Mouse (Mus musculus) hindbrain, embryonic 16.5 days (tissue): ENCODE data around the gene Ptgds. TPM values are rescaled to one million over a fixed set of nuclear protein-coding genes. Genes with fewer than 3 reads are reported as not detected.
A peak's percentile ranks its signal among the peaks of the same experiment; 100 is the strongest.

Experiments used
- ATAC-seq: fragments of 200-750 bp; cut with Nextera tagmentation; 2 replicates; pipeline ENCODE4 v1.8.0; 2017; ENCODE audit warnings: moderate TSS enrichment, moderate library complexity
- H3K27ac ChIP-seq: fragments of 300-500 bp; sonication (generic); 2 replicates; pipeline ENCODE4 v1.5.1; 2014; ENCODE audit warnings: low read depth, mild to moderate bottlenecking, control low read depth, low read length, moderate library complexity
- H3K27me3 ChIP-seq: fragments of 300-500 bp; sonication (generic); replicated peaks from 2 replicates; pipeline ENCODE4 v1.6.1; 2014; ENCODE audit warnings: low read length; ENCODE audit not compliant: control insufficient read depth, insufficient read depth
- H3K36me3 ChIP-seq: fragments of 300-500 bp; sonication (generic); 2 replicates; pipeline ENCODE4 v1.6.1; 2014; ENCODE audit warnings: mild to moderate bottlenecking, low read length, moderate library complexity, mixed read lengths; ENCODE audit not compliant: control insufficient read depth, insufficient read depth
- H3K4me1 ChIP-seq: fragments of 300-500 bp; sonication (generic); 2 replicates; pipeline ENCODE4 v1.6.1; 2014; ENCODE audit warnings: low read depth, low read length; ENCODE audit not compliant: control insufficient read depth, insufficient read depth
- H3K4me2 ChIP-seq: fragments of 300-500 bp; sonication (generic); 2 replicates; pipeline ENCODE4 v1.6.1; 2014; ENCODE audit warnings: mild to moderate bottlenecking, low read length, control low read depth, moderate library complexity
- H3K4me3 ChIP-seq: fragments of 300-500 bp; sonication (generic); 2 replicates; pipeline ENCODE4 v1.5.1; 2014; ENCODE audit warnings: mild to moderate bottlenecking, low read length, control low read depth, moderate library complexity
- H3K9ac ChIP-seq: fragments of 300-500 bp; sonication (generic); 2 replicates; pipeline ENCODE4 v1.6.1; 2014; ENCODE audit warnings: low read depth, mild to moderate bottlenecking, control low read depth, low read length, moderate library complexity
- H3K9me3 ChIP-seq: fragments of 300-500 bp; sonication (generic); 2 replicates; pipeline ENCODE4 v1.6.1; 2014; ENCODE audit warnings: mild to moderate bottlenecking, low read length, moderate library complexity; ENCODE audit not compliant: control insufficient read depth
- WGBS: fragments of 180-500 bp; shearing (Covaris S2); extraction: QIAGEN DNeasy Blood & Tissue Kit; methylation state at CpG from one replicate; pipeline ENCODE4 v1.1.7; 2014; 5-methylcytosine and 5-hydroxymethylcytosine counted together
- polyA plus RNA-seq: library from polyadenylated mRNA; unstranded; fragments of >200 nt; fragmentation: Nextera tagmentation; extraction: Ambion mirVana; gene quantifications from 2 replicates; pipeline ENCODE4 v1.2.1, GENCODE M21; 2015

The Ptgds gene
- polyA plus RNA-seq, 1 experiment from 2014 or later: 1,173 TPM

DNA sequence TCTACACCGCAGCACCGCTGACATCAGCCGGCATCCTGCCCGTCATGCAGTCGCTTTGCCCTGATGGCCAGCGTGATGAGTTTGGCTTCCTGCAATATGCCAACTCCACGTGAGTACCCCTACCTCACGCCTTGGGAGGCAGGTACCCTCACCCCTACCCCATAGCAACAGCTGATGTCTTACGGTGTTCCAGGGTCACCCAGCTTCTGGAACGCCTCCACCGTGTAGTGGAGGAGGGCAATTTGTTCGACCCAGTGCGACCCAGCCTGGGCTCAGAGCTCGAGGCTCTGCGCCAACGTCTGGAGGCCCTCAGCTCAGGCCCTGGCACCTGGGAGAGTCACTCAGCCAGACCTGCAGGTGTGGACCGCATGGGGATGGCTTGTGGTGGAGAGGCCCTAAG lies 36.7 kb downstream of the Ptgds start:
- Histone ChIP-seq H3K9me3 (no peaks in the 10 kb centered on the region), H3K4me3 (no peak overlapping the region), H3K9ac (no peak overlapping the region), H3K4me2 (no peak overlapping the region), H3K27me3 (no peaks in the 10 kb centered on the region), H3K4me1 (peaks cover 25% of the 10 kb centered on the region), H3K36me3 (peaks cover 28% of the 10 kb centered on the region), H3K27ac (no peak overlapping the region)
- WGBS: 94% methylated on average over 17 of the region's 17 CpGs
- no peak for ATAC-seq

DNA sequence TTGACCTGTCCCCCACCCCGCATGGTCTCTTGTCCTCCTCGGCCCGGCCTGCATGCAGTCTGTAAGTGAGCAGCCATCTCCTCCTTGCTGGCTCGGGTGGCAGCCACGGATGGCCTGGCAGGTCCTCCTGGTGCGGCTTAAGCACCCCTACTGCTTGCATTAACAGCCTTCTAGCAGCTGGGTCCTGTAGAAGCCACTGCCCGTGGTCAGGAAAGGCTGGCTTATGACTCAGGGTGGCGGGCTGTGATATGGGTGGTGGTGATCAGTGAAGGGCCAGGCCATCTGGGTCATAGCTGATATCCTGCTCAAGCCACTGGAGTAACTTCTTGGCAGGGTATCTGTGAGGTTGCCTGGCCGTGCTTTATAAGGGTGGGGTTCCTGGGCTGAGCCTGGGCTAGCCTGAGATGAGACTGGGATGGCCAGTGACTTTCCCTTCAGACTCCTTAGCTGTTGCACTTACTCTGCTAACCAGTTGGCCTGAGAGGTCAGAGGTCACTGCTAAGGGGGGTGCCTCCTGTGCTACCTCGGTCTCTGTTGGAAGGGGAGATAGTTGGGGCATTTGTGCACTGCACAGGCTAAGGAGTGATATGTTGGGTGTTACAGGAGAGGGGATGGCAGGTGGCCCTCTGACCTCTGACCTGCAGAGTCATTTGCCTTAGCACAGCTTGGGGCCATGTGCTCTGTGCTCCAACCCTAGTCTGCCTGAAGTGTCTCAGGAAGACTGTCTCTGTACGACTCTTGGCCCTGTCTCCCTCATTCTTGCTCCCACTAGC lies 37.3 kb downstream of the Ptgds start:
- Histone ChIP-seq H3K4me1 (peaks cover 25% of the 10 kb centered on the region), H3K27me3 (no peaks in the 10 kb centered on the region), H3K9me3 (no peaks in the 10 kb centered on the region), H3K9ac (no peak overlapping the region), H3K27ac (no peak overlapping the region), H3K4me2 (no peak overlapping the region), H3K4me3 (no peak overlapping the region), H3K36me3 (peaks cover 26% of the 10 kb centered on the region)
- no peak for ATAC-seq
- 81% methylated on average over 11 of the region's 11 CpGs for WGBS

DNA sequence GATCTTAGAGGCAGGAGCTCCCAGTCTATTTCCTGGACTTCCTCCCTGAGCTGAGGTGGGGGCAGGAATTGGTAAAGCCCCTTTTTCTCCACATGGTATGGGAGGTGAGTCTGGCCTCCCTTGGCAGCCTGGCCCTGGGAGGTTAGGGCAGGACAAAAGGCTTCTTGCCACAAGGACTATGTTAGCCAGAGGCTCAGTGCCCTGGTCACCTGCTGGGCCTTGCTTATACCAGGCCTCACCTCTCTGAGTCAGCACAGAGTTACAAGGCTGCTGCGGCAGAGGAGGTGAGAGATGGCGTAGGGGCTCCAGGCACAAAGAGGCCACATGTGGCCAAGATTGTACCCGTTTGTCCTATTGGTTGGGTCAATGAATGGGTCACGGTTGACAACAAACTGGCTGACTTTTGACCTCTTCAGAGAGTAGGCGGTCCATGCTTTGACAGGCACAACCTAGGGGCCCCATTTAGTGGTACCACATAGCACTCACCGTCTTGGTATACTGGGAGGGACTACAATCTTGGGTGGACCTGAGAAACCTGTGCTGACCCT lies 38.5 kb downstream of the Ptgds start:
- peak overlapping the region; percentile 70 for H3K4me2 ChIP-seq
- H3K27me3 ChIP-seq: no peaks in the 10 kb centered on the region
- no peaks in the 10 kb centered on the region for H3K9me3 ChIP-seq
- peak overlapping the region; percentile 51; the same call in 1 of the 2 replicates for H3K9ac ChIP-seq
- no peak for ATAC-seq
- no peak overlapping the region for H3K27ac ChIP-seq
- peaks cover 19% of the 10 kb centered on the region for H3K36me3 ChIP-seq
- H3K4me3 ChIP-seq: no peak overlapping the region
- WGBS: 34% methylated on average over 6 of the region's 6 CpGs
- peaks cover 25% of the 10 kb centered on the region for H3K4me1 ChIP-seq

DNA sequence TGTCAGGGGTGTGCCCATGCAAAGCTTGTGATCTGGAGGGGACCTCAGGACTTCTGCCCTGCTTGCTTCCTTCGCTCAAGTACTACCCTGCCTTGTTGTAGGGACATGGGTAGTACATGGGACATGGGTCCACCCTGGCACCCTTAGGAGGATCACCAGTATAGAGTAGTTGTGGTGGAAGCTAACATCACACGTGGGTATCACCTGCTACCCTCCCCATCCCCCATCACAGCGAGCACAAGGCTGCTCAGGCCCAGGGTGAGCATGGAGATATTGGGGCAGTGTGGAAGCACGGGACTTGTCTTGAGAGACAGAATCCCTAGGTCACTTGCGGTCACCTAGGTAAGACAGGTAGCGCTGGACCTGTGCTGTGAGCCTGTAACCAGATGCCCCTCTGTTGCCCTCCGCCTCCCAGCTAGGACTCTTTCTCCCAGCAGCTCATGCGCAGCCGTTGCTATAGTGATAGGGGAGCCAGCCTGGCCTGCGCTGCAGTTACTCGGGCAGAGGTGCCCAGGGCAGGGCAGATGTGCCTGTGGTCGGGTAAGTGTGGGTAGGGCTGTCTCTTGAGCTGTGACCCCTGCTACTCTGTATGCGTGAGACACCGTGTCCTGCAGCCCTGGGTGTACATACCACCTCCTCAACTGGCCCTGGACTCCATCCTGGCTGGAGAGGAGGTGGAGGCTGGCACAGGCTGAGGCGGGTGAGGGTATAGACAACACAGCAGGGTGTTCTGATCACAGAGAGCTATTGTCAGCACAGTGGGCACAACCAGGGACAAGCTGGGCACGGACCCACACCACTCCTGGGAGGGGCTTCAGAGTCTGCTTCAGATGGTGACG lies 39.2 kb downstream of the Ptgds start:
- H3K9ac ChIP-seq: no peak overlapping the region; the same call in 1 of the 2 replicates
- H3K4me3 ChIP-seq: no peak overlapping the region
- peak; percentile 5; the same call in 1 of the 2 replicates for ATAC-seq
- H3K36me3 ChIP-seq: peaks cover 16% of the 10 kb centered on the region
- H3K9me3 ChIP-seq: no peaks in the 10 kb centered on the region
- peaks cover 4% of the 10 kb centered on the region for H3K27me3 ChIP-seq
- H3K4me2 ChIP-seq: peak overlapping the region; percentile 70
- WGBS: 45% methylated on average over 17 of the region's 17 CpGs
- H3K27ac ChIP-seq: no peak overlapping the region
- peaks cover 25% of the 10 kb centered on the region for H3K4me1 ChIP-seq

DNA sequence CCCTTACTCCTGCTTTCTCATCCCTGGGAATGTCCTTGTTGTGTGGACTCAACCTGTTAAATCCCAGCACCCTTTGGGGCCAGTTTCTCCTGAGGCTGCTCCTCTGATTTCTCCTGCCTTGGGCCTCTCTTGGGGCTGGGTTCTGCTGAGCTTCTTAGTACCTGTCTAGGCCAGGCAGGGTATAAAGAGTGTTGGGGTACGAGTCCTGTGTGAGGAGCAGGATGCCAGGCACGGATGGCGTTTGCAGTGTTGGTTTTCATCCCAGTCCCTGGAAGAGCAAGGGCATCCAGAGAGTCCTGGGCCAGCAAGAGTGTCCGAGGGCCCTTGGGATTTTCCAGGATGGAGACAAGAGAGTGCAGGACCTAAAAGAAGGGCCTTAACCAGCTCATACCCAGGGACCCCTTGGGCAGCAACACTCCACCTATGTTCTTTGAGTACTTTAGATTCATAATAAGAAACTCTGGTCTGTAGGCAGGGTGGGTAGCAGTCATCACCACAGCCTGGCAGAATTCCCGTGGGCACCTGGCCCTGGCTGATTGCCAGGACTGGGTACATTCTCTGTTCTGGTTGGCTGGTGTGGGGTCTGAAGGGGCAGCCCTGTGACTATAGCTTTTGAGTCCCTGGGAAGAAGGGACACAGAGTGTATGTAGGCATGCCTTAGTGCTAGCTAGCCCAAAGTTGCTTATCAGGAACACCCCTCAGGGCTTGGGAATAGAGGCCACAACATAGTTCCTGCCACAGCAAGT lies 40.2 kb downstream of the Ptgds start:
- peaks cover 25% of the 10 kb centered on the region for H3K4me1 ChIP-seq
- no peaks in the 10 kb centered on the region for H3K9me3 ChIP-seq
- H3K27me3 ChIP-seq: peaks cover 4% of the 10 kb centered on the region
- peak overlapping the region; percentile 83 for H3K4me3 ChIP-seq
- peak overlapping the region; percentile 70 for H3K4me2 ChIP-seq
- peaks cover 9% of the 10 kb centered on the region for H3K36me3 ChIP-seq
- H3K9ac ChIP-seq: peak overlapping the region; percentile 96
- 47% methylated on average over 5 of the region's 5 CpGs for WGBS
- no peak for ATAC-seq
- no peak overlapping the region for H3K27ac ChIP-seq

DNA sequence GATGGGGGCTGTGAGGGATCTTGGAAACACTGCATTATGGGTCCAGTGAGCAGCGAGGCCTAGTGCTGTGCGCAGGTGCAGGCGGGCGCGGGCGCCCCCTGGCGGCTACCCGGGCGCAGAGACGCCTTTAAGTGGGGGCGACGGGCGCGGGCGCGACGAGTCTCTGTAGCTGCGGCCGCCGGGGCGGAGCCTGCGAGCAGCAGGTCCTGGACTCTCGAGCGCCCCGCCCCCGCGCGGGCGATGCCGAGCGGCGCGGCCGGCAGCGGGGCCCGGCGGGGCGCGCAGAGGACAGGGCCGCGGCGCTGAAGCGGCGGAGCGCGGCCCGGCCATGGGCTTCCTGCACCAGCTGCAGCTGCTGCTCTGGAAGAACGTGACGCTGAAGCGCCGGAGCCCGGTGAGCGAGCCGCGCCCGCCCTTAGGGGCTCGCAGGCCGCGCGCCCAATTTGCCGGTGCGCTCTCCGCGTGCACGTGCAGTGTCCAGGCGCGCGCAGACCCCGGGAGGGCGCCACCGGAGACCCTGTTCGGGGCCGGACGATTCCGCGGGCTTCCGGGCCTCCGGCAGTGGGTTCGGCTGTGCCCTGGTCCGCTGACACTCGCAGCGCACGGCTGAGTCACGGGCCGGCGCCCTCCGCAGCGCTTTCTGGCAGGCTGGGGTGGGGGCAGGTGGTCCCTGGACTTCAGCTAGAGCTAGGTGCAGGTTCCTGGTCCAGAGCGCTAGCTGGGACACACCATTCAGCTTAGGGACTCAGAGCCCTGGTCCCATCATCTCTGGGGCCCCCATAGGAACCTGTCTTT lies 41.2 kb downstream of the Ptgds start, which contains the start of gene Abca2:
TSS of gene Abca2 (plus strand) at position 262 of the 795 bp plus-strand sequence.
- Histone ChIP-seq H3K9ac (peak within 1 kb of the TSS; percentile 96), H3K27ac (peak within 1 kb of the TSS; percentile 91), H3K36me3 (peaks cover under 1% of the 10 kb centered on the region; the same call in 1 of the 2 replicates), H3K9me3 (no peaks in the 10 kb centered on the region), H3K27me3 (peaks cover 4% of the 10 kb centered on the region), H3K4me3 (peak within 1 kb of the TSS; percentile 83), H3K4me1 (peaks cover 25% of the 10 kb centered on the region), H3K4me2 (peak within 1 kb of the TSS; percentile 70)
- WGBS: under 1% methylated on average over 63 of the region's 89 CpGs
- ATAC-seq: peak; percentile 85

DNA sequence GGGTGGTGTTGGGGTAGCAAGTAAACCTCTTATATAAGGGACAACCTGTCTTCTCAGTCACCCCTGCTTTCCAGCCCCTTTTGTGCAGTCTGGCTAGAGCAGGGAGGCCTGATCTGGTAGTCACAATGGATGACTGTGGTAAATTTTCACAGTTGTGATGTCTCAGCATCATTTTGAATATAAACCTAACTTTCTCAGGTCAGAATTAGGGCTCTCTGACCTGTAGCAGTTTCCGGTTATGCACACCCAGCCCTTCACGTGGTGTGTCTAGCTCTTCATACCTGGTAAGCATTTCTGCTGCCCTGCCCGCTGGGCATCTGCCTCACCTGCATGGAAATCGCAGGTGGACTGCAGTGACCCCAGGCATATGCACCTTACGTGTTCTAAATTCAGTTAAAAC lies 42.6 kb downstream of the Ptgds start:
- H3K36me3 ChIP-seq: no peaks in the 10 kb centered on the region
- H3K4me1 ChIP-seq: peaks cover 25% of the 10 kb centered on the region
- peaks cover 10% of the 10 kb centered on the region for H3K27me3 ChIP-seq
- WGBS: 87% methylated on average over 5 of the region's 5 CpGs
- H3K4me3 ChIP-seq: no peak overlapping the region
- no peaks in the 10 kb centered on the region for H3K9me3 ChIP-seq
- no peak overlapping the region for H3K9ac ChIP-seq
- H3K27ac ChIP-seq: no peak overlapping the region
- ATAC-seq: no peak
- no peak overlapping the region for H3K4me2 ChIP-seq

DNA sequence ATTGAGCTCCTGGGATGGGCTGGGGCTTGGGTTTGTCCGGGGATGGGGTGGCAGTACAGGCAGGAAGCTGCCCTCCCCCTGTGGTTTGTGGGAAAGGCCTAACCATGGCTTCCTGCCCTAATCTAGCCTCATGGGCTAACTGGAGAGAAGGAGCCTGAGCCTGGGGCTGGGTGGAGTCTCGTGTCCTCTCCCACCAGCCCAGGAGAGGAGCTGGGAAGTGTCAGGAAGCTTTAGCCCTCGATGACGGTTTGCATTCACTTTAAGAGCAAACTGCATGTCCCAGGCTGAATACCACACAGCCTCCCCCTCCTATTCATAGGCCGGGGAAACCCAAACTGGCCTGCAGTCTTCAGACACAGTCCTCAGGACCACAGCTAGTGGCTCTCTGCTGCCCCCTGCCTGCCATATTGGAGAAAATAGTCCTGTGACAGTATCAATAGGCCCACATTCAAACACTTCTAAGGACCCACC lies 43.1 kb downstream of the Ptgds start:
- peaks cover 10% of the 10 kb centered on the region for H3K27me3 ChIP-seq
- H3K4me2 ChIP-seq: no peak overlapping the region
- WGBS: 37% methylated on average over 5 of the region's 5 CpGs
- no peak overlapping the region for H3K27ac ChIP-seq
- H3K9ac ChIP-seq: no peak overlapping the region
- H3K9me3 ChIP-seq: no peaks in the 10 kb centered on the region
- H3K4me1 ChIP-seq: peaks cover 25% of the 10 kb centered on the region
- H3K4me3 ChIP-seq: no peak overlapping the region
- H3K36me3 ChIP-seq: no peaks in the 10 kb centered on the region
- peak; percentile 29; the same call in 1 of the 2 replicates for ATAC-seq
